Mouse (Mus musculus) spleen, postnatal 4 days (tissue): ENCODE measurements around the gene Anapc15-ps.

Source experiments
- DNase-seq, 2 experiments: peaks; one replicate each; pipeline ENCODE4 v3.0.0; 2022; ENCODE audit warnings: low spot score in 2 of 2

Gene Anapc15-ps

DNA sequence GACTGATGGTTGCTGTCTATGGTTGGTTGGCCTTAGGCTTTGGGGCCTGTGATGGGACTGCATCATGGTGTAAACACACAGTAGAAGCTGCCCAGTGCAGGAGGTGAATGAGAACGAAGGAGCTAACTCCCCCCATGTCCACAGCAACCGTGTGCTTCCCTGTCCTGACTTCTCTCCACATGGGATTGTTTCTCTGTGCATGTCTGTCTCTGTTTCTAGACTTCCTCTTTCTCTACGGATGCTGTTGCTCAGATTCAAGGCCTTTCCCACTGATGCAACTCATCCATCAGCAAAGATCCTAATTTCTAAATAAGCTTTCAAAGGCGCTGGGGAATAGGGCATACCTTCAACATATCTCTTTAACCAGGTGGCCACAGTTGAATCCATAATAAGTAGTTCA, 3.4 kb downstream of the Anapc15-ps start:
- DNase-seq = no peak

GRCm38 (mm10) chr10:95669034-95669433, 4.2 kb downstream of the Anapc15-ps start:
- no peak for DNase-seq

- DNase-seq = no peak
Observed at GRCm38 (mm10) chr10:95667371-95668030, 5.8 kb downstream of the Anapc15-ps start.

GRCm38 (mm10) chr10:95666791-95667190, 6.5 kb downstream of the Anapc15-ps start:
- DNase-seq = no peak

- DNase-seq = no peak
Observed at GRCm38 (mm10) chr10:95665426-95665990, 7.7 kb downstream of the Anapc15-ps start.

DNA sequence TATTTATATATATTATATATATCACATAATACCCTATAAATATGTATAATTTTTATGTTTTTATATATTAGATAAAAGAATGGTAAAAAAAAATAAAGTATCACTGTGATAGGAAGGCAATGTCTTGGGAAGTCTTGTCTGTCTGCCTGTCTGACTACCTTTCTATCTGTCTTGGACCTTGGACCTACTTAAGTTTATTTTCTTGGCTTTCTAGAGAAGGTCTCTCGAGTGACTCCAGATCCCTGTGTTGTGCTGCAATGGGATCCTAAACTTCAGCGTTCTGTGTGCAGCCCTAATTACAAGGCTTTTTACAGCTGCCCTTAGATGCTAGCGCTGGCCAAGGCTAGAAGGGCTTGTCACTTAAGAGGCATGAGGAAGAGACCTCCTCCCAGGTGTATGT, 8.6 kb downstream of the Anapc15-ps start:
- DNase-seq = no peak

GRCm38 (mm10) chr10:95660356-95660755, 12.9 kb downstream of the Anapc15-ps start:
- DNase-seq = no peak

DNA sequence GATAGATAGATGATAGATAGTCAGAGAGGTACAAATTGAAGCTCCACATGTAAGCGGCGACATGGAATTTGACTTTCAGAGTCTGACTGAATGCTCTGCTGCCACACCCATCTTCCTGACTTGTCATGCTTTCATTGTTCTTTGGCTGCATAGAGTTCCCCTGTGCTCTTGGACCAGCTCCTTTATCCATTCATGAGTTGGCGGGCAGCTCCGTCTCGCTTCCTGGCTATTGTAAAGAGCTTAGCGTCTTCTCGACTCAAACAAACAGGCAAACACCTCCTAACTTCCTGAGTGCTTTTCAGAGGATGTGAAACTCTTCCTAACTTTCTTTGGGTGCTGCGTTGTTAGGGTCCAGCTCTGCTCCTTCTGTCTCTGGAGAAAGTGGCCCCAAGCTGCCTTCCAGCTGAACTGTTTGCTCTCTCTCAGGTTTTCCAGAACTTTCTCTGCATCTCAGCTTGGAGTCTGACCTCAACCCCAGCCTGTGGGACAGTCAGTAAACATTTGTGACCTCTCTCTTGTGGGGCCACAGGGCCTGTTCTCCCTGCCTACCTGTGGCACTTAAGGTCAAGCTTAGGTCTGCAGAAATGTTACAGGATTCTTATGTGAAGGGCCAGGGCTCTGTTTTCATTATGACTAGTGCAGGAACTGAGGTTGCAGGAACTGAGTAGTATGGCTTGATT, 13.6 kb downstream of the Anapc15-ps start:
- DNase-seq = no peak

GRCm38 (mm10) chr10:95658836-95659343, 14.4 kb downstream of the Anapc15-ps start:
- no peak for DNase-seq

GRCm38 (mm10) chr10:95656236-95657225, 16.7 kb downstream of the Anapc15-ps start:
- DNase-seq = no peak

DNA sequence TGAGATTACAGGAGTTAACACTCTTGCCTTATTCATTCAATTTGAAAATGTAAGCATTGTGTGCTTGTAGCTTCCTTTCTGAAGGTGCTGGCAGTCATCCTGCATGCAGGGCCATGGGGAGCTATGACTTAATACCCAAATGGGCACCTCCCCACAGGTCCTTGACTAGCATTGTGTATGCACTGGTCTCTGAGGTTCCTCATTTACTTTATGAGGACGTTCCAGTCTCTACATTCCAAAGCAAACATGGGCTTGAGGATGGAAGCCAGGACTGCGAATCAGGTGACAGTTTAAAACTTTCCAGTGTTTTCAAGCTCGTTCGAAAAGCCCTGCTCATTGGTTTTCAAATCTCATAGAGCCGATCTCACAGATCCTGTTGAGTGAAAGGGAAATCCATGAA, 21.1 kb downstream of the Anapc15-ps start:
- DNase-seq = no peak

DNA sequence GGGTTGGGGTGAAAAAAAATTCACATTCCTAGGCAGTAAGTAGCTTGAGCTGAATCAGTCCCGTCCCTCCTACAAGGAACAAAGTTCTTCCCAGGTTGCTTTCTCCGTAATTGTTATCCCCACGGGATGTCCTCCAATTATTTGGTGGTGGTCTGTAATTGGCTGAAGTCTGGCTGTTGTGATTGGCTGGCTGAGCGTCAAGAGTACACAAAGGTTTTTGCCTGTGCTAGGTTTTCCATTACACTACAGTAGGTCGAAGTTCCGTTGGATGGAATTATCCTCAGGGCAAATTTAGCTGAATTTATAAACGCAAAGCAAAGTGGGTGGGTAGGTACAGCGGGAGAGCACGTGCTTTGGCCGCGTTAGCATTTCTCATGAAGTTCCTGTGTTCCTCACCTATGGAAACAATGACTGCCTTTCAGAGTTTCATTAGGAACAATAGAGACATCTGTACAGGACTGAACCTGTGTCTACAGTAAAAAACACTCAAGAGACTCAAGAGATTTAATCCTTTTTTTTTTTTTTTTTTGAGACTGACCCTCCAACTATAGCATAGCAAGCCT, 24.8 kb downstream of the Anapc15-ps start:
- DNase-seq = no peak

DNA sequence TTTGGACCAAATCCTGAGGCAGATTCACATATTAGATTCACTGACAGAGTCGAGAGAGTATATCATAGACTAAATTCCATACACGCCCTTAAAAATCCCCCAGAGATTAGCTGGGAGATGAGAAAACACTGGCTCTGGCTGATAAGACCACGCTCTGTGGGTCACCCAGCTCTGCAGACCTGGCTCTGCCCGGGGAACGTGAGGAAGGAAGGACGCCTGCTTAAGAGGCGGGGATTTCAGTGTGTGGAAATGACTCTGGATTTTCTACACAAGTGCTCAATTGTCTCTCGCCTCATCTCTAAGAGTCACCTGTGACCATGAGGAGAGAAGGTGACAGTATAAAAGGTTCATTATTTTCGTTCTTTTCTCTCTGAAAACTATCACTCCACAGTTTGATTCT, 26.1 kb downstream of the Anapc15-ps start:
- DNase-seq = no peak

GRCm38 (mm10) chr10:95646576-95646975, 26.7 kb downstream of the Anapc15-ps start:
- no peak for DNase-seq

GRCm38 (mm10) chr10:95643696-95644360, 29.4 kb downstream of the Anapc15-ps start:
- DNase-seq = no peak

DNA sequence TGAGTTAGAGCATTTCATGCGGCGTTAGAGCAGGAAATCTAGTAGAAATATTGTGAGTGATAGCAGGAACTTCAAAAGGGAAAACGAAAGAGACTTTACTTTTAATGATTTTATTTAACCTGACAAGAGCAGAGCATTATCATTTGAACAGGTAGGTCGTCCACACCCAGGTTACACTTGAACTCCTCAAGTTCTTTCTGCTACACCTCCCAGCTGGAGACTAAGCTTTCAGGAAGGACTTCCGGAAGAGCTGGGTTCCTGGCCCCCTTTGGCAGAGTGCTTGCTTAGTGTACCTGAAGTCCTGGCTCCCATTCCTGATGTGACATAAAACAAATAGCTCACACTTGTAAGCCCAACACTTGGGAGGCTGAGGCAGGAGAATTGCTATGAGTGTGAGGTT, 30.2 kb downstream of the Anapc15-ps start:
- no peak for DNase-seq

DNA sequence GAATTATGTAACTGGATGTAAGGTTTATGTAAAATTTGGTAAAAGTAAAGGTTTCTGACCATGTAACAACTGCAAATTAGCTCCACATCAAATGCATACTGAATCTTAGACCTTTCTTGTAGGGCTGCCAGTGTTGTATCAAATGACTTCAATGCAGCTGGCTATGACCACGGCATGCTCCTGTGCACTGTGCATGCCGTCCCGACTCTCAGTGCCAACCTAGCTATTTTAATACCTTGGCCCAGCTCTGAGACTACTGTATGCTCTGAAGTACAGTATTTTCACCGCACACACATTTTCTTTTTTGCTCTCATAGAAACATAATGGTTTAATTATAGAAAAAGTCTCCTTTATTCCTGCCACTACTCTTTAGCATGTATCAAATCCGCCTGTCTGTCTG, 31.9 kb downstream of the Anapc15-ps start:
- DNase-seq = no peak

DNA sequence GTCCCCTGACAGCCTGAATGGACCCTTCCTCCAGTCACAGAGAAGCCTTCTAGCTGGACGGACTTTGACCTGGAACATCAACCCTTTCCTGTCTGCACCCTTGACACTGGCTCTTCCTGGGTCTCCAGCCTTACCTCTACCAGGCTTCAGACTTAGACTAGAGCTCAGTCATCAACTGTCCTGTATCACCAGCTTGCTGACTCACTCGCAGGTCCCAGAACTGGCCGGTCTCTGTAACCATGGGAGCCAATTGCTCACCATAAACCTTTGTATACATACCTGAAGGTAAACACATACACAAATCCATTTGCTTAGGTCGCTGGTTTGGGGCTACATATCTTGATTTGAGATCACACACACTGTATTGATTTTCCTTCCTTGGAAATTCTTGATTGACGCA, 33.8 kb downstream of the Anapc15-ps start:
- no peak for DNase-seq

GRCm38 (mm10) chr10:95634751-95635150, 38.5 kb downstream of the Anapc15-ps start:
- DNase-seq = no peak

GRCm38 (mm10) chr10:95634261-95634660, 39.0 kb downstream of the Anapc15-ps start:
- DNase-seq = peak; percentile 37 to 67

GRCm38 (mm10) chr10:95631568-95631967, 41.7 kb downstream of the Anapc15-ps start:
- DNase-seq = peak in 1 of 2 experiments; percentile 49
